Mouse (Mus musculus) heart, embryonic 14.5 days (tissue): Measurements from ENCODE around the gene Rdm1. TPM values are rescaled to one million over a fixed set of nuclear protein-coding genes. Genes with fewer than 3 reads are reported as not detected.
"Not testable (repeated sequence)": the region's sequence is repeated elsewhere in the genome, so short reads cannot be mapped to it uniquely, and the experiment has no call there.

Experiments
- ATAC-seq: fragments of 200-750 bp; cut with Nextera tagmentation; 2 replicates; pipeline ENCODE4 v1.8.0; 2017; ENCODE audit warnings: low read depth, moderate TSS enrichment; ENCODE audit not compliant: insufficient number of reproducible peaks, insufficient read depth, low FRiP score
- H3K27ac ChIP-seq, 2 experiments: fragments of 200-500 bp in 1 of 2; fragments of 300-500 bp in 1 of 2; sonication (generic) in 1 of 2; replicated peaks in 1 of 2; 2 replicates each; pipeline ENCODE4 v1.5.1; 2012 to 2014; ENCODE audit warnings: low read depth in 2 of 2, low read length in 2 of 2, control low read depth in 1 of 2, mild to moderate bottlenecking in 1 of 2, mixed read lengths in 1 of 2; ENCODE audit not compliant: control insufficient read depth in 1 of 2, insufficient read depth in 1 of 2
- H3K27me3 ChIP-seq: fragments of 300-500 bp; sonication (generic); 2 replicates; pipeline ENCODE4 v1.6.1; 2014; ENCODE audit warnings: mild to moderate bottlenecking, low read length, control low read depth; ENCODE audit not compliant: control insufficient read depth, insufficient read depth
- H3K36me3 ChIP-seq: fragments of 300-500 bp; sonication (generic); 2 replicates; pipeline ENCODE4 v1.6.1; 2014; ENCODE audit warnings: mild to moderate bottlenecking, control low read depth, low read length, mixed read lengths; ENCODE audit not compliant: control insufficient read depth, insufficient read depth
- H3K4me1 ChIP-seq, 2 experiments: fragments of 200-500 bp in 1 of 2; fragments of 300-500 bp in 1 of 2; sonication (generic) in 1 of 2; 2 replicates each; pipeline ENCODE4 v1.6.1; 2012 to 2014; ENCODE audit warnings: low read length in 2 of 2, control low read depth in 1 of 2, mixed read lengths in 1 of 2; ENCODE audit not compliant: control insufficient read depth in 2 of 2, insufficient read depth in 2 of 2
- H3K4me2 ChIP-seq: fragments of 300-500 bp; sonication (generic); 2 replicates; pipeline ENCODE4 v1.6.1; 2014; ENCODE audit warnings: mild to moderate bottlenecking, low read length
- H3K4me3 ChIP-seq, 2 experiments: fragments of 200-500 bp in 1 of 2; fragments of 300-500 bp in 1 of 2; sonication (generic) in 1 of 2; 2 replicates each; pipeline ENCODE4 v1.5.1; 2012 to 2014; ENCODE audit warnings: low read length in 2 of 2, mild to moderate bottlenecking in 2 of 2, control low read depth in 1 of 2, low read depth in 1 of 2, moderate library complexity in 1 of 2; ENCODE audit not compliant: control insufficient read depth in 1 of 2, insufficient read depth in 1 of 2
- H3K9ac ChIP-seq: fragments of 300-500 bp; sonication (generic); 2 replicates; pipeline ENCODE4 v1.6.1; 2014; ENCODE audit warnings: mild to moderate bottlenecking, low read length
- H3K9me3 ChIP-seq: fragments of 300-500 bp; sonication (generic); 2 replicates; pipeline ENCODE4 v1.6.1; 2016; ENCODE audit warnings: low read length, control low read depth; ENCODE audit not compliant: control insufficient read depth
- WGBS: fragments of 180-500 bp; shearing (Covaris S2); extraction: QIAGEN DNeasy Blood & Tissue Kit; methylation state at CpG from one replicate; pipeline ENCODE4 v1.1.7; 2014; 5-methylcytosine and 5-hydroxymethylcytosine counted together
- polyA plus RNA-seq: library from polyadenylated mRNA; unstranded; fragments of >200 nt; fragmentation: Nextera tagmentation; extraction: Ambion mirVana; gene quantifications from 2 replicates; pipeline ENCODE4 v1.2.1, GENCODE M21; 2014

Rdm1 gene
- polyA plus RNA-seq, 1 experiment from 2014 or later: 48.4 TPM

GRCm38 (mm10) chr11:101639761-101640160 lies 12.8 kb downstream of the Rdm1 start:
- H3K27me3 ChIP-seq: no peaks in the 10 kb centered on the region
- H3K27ac ChIP-seq: no peak overlapping the region
- no peak overlapping the region for H3K4me2 ChIP-seq
- H3K4me1 ChIP-seq: peaks cover 0 to 3% of the 10 kb centered on the region in 2 experiments; a peak in 3 of 4 replicates
- 90% methylated on average over 4 of the region's 4 CpGs for WGBS
- peaks cover 18% of the 10 kb centered on the region for H3K36me3 ChIP-seq
- no peak overlapping the region for H3K9ac ChIP-seq
- H3K4me3 ChIP-seq: no peak overlapping the region
- no peak for ATAC-seq
- no peaks in the 10 kb centered on the region for H3K9me3 ChIP-seq

- H3K9ac ChIP-seq: peak overlapping the region; percentile 71
Measured at GRCm38 (mm10) chr11:101640857-101641709, 14.1 kb downstream of the Rdm1 start.

GRCm38 (mm10) chr11:101641710-101642642 lies 15.0 kb downstream of the Rdm1 start:
- not testable (repeated sequence) for H3K36me3 ChIP-seq, H3K4me1 ChIP-seq, H3K9me3 ChIP-seq, H3K27me3 ChIP-seq
- Histone ChIP-seq H3K9ac (peak overlapping the region; percentile 71; the same call in 1 of the 2 replicates), H3K4me2 (peak overlapping the region; percentile 61; the same call in 1 of the 2 replicates), H3K4me3 (peak overlapping the region in 1 of 2 experiments; percentile 50; a peak in 2 of 4 replicates), H3K27ac (peak overlapping the region; percentile 48 to 79)
- peak; percentile 74 for ATAC-seq
- 6% methylated on average over 13 of the region's 26 CpGs for WGBS

More at GRCm38 (mm10) chr11:101640857-101641709, 14.1 kb downstream of the Rdm1 start:
- Histone ChIP-seq H3K27ac (peak overlapping the region; percentile 70 to 79), H3K4me3 (peak overlapping the region; percentile 34 to 50), H3K4me2 (peak overlapping the region; percentile 61)
- H3K27me3 ChIP-seq, H3K4me1 ChIP-seq, H3K9me3 ChIP-seq, H3K36me3 ChIP-seq: not testable (repeated sequence)
- ATAC-seq: peak; percentile 57
- WGBS: 5% methylated on average over 50 of the region's 53 CpGs

- Histone ChIP-seq H3K4me2 (no peak overlapping the region), H3K9ac (no peak overlapping the region), H3K27ac (no peak overlapping the region), H3K27me3 (no peaks in the 10 kb centered on the region), H3K4me3 (no peak overlapping the region), H3K36me3 (no peaks in the 10 kb centered on the region), H3K4me1 (peaks cover 0 to 6% of the 10 kb centered on the region in 2 experiments), H3K9me3 (no peaks in the 10 kb centered on the region)
- 58% methylated on average over 5 of the region's 5 CpGs for WGBS
- no peak for ATAC-seq
Measured at GRCm38 (mm10) chr11:101642931-101643330, 15.9 kb downstream of the Rdm1 start.

- H3K27me3 ChIP-seq: no peaks in the 10 kb centered on the region
- H3K9me3 ChIP-seq: no peaks in the 10 kb centered on the region
- no peak overlapping the region for H3K9ac ChIP-seq
- 59% methylated on average over 3 of the region's 3 CpGs for WGBS
- no peak overlapping the region for H3K27ac ChIP-seq
- no peak for ATAC-seq
- no peak overlapping the region for H3K4me2 ChIP-seq
- no peaks in the 10 kb centered on the region for H3K36me3 ChIP-seq
- H3K4me3 ChIP-seq: no peak overlapping the region
- H3K4me1 ChIP-seq: peaks cover 0 to 6% of the 10 kb centered on the region in 2 experiments
Measured at GRCm38 (mm10) chr11:101644591-101644990, 17.6 kb downstream of the Rdm1 start.

GRCm38 (mm10) chr11:101645043-101645410 lies 18.0 kb downstream of the Rdm1 start:
- H3K27ac ChIP-seq: peak overlapping the region in 1 of 2 experiments; percentile 44; a peak in 1 of 4 replicates
- not testable (repeated sequence) for H3K9ac ChIP-seq, H3K4me1 ChIP-seq, H3K27me3 ChIP-seq, H3K4me2 ChIP-seq, H3K9me3 ChIP-seq, ATAC-seq, H3K36me3 ChIP-seq, H3K4me3 ChIP-seq
- WGBS: under 1% methylated on average over 4 of the region's 4 CpGs

GRCm38 (mm10) chr11:101645411-101646282 lies 18.7 kb downstream of the Rdm1 start:
- under 1% methylated on average over 43 of the region's 56 CpGs for WGBS
- ATAC-seq: peak; percentile 82
- peak overlapping the region; percentile 54 for H3K4me2 ChIP-seq
- not testable (repeated sequence) for H3K9me3 ChIP-seq, H3K36me3 ChIP-seq, H3K27me3 ChIP-seq, H3K4me1 ChIP-seq
- peak overlapping the region; percentile 84 to 87 for H3K27ac ChIP-seq
- peak overlapping the region; percentile 27 to 39 for H3K4me3 ChIP-seq
- H3K9ac ChIP-seq: peak overlapping the region; percentile 70
